Mouse (Mus musculus) testis, adult 2 months (tissue): ENCODE measurements around the gene Barhl2. TPM values are rescaled to one million over a fixed set of nuclear protein-coding genes. Genes with fewer than 3 reads are reported as not detected.

Experiments
- H3K27ac ChIP-seq: fragments of 200-500 bp; 2 replicates; pipeline ENCODE4 v1.5.1; 2012; ENCODE audit warnings: low read depth, low read length; ENCODE audit not compliant: control insufficient read depth, insufficient read depth
- H3K27me3 ChIP-seq: fragments of 200-500 bp; 2 replicates; pipeline ENCODE4 v1.6.1; 2012; ENCODE audit warnings: mild to moderate bottlenecking, low read length, moderate library complexity; ENCODE audit not compliant: control insufficient read depth, insufficient read depth
- H3K36me3 ChIP-seq: fragments of 200-500 bp; 2 replicates; pipeline ENCODE4 v1.6.1; 2012; ENCODE audit warnings: mild to moderate bottlenecking, low read length; ENCODE audit not compliant: control insufficient read depth, insufficient read depth
- H3K4me1 ChIP-seq: fragments of 200-500 bp; 2 replicates; pipeline ENCODE4 v1.6.1; 2012; ENCODE audit warnings: low read length; ENCODE audit not compliant: control insufficient read depth, insufficient read depth
- H3K4me3 ChIP-seq: fragments of 200-500 bp; 2 replicates; pipeline ENCODE4 v1.5.1; 2012; ENCODE audit warnings: low read depth, mild to moderate bottlenecking, low read length, moderate library complexity, mixed read lengths; ENCODE audit not compliant: control insufficient read depth
- CTCF ChIP-seq: fragments of 200-500 bp; IDR thresholded peaks from 2 replicates; pipeline ENCODE4 v1.5.1; 2012; ENCODE audit warnings: low read depth, mild to moderate bottlenecking, inconsistent platforms, low read length, moderate library complexity; ENCODE audit not compliant: control insufficient read depth, insufficient read depth, insufficient replicate concordance
- POLR2A ChIP-seq: fragments of 200-500 bp; IDR thresholded peaks from 2 replicates; pipeline ENCODE4 v1.6.1; 2012; ENCODE audit warnings: low read depth, mild to moderate bottlenecking, inconsistent platforms, low read length, moderate library complexity; ENCODE audit not compliant: control insufficient read depth
- polyA plus RNA-seq: library from polyadenylated mRNA; depleted of rRNA; stranded (reverse); fragments of >200 nt; gene quantifications from 2 replicates; pipeline ENCODE4 v1.2.3, GENCODE M21; 2012; rRNA removed

Barhl2 gene
- polyA plus RNA-seq, 1 experiment, result 0.30 TPM

- no peak overlapping the region for H3K4me3 ChIP-seq
- H3K27me3 ChIP-seq, result no peaks in the 10 kb centered on the region
- TF ChIP-seq POLR2A (no peak), CTCF (no peak)
- no peaks in the 10 kb centered on the region for H3K36me3 ChIP-seq
- peaks cover 5% of the 10 kb centered on the region for H3K4me1 ChIP-seq
- H3K27ac ChIP-seq, result no peak overlapping the region
Measured at GRCm38 (mm10) chr5:106420871-106421270, 37.1 kb downstream of the Barhl2 start.

- Histone ChIP-seq H3K27ac (no peak overlapping the region), H3K4me1 (peaks cover 5% of the 10 kb centered on the region), H3K27me3 (no peaks in the 10 kb centered on the region), H3K36me3 (no peaks in the 10 kb centered on the region), H3K4me3 (no peak overlapping the region)
- no peak for TF ChIP-seq CTCF
- no peak for TF ChIP-seq POLR2A
Measured at GRCm38 (mm10) chr5:106420370-106420769, 37.6 kb downstream of the Barhl2 start.

GRCm38 (mm10) chr5:106417210-106417609 is 40.8 kb downstream of the Barhl2 start:
- TF ChIP-seq POLR2A, result no peak
- peak; percentile 61 for TF ChIP-seq CTCF
- no peak overlapping the region for H3K27ac ChIP-seq
- H3K27me3 ChIP-seq, result no peaks in the 10 kb centered on the region
- H3K4me1 ChIP-seq, result peaks cover 5% of the 10 kb centered on the region
- H3K36me3 ChIP-seq, result no peaks in the 10 kb centered on the region
- no peak overlapping the region; the same call in none of the 2 replicates for H3K4me3 ChIP-seq

GRCm38 (mm10) chr5:106416550-106416949 is 41.4 kb downstream of the Barhl2 start:
- Histone ChIP-seq H3K4me3 (no peak overlapping the region), H3K27ac (no peak overlapping the region), H3K27me3 (no peaks in the 10 kb centered on the region), H3K36me3 (no peaks in the 10 kb centered on the region), H3K4me1 (peaks cover 5% of the 10 kb centered on the region)
- TF ChIP-seq CTCF, result no peak
- no peak for TF ChIP-seq POLR2A

- peaks cover 5% of the 10 kb centered on the region for H3K4me1 ChIP-seq
- no peak for TF ChIP-seq CTCF
- no peak for TF ChIP-seq POLR2A
- H3K27me3 ChIP-seq, result no peaks in the 10 kb centered on the region
- no peaks in the 10 kb centered on the region for H3K36me3 ChIP-seq
- no peak overlapping the region for H3K4me3 ChIP-seq
- H3K27ac ChIP-seq, result no peak overlapping the region
Measured at GRCm38 (mm10) chr5:106415734-106416133, 42.2 kb downstream of the Barhl2 start.

GRCm38 (mm10) chr5:106402761-106403160 is 55.2 kb downstream of the Barhl2 start:
- H3K27ac ChIP-seq, result no peak overlapping the region
- TF ChIP-seq CTCF (no peak), POLR2A (no peak)

More at GRCm38 (mm10) chr5:106402761-106403160, 55.2 kb downstream of the Barhl2 start:
- Histone ChIP-seq H3K27me3 (no peaks in the 10 kb centered on the region), H3K4me1 (no peaks in the 10 kb centered on the region), H3K4me3 (no peak overlapping the region), H3K36me3 (no peaks in the 10 kb centered on the region)

Other genes with a start within 250 kb of the Barhl2 start
- not detected in 2 replicates for gene Gm17304, start 150.9 kb upstream of the Barhl2 start, polyA plus RNA-seq
- 18.1 and 22.2 TPM in 2 replicates for gene Zfp644, start 239.1 kb upstream of the Barhl2 start, polyA plus RNA-seq